Mouse (Mus musculus) embryo, embryonic 10.5 days (tissue): ENCODE data around the gene Gas6.

ENCODE experiments used
- DNase-seq: peaks from one replicate; pipeline ENCODE4 v3.0.0-alpha.2; 2015; ENCODE audit warnings: low spot score

Gene Gas6

GRCm38 (mm10) chr8:13493858-13494631 is at the start of gene Gas6:
Gene Gas6, minus strand, starts transcription at chr8:13494490.
- peak; percentile 69 for DNase-seq

GRCm38 (mm10) chr8:13541526-13541925 is 47.2 kb upstream of the Gas6 start:
- no peak for DNase-seq

GRCm38 (mm10) chr8:13540122-13540521 is 45.8 kb upstream of the Gas6 start:
- no peak for DNase-seq

- no peak for DNase-seq
Measured at GRCm38 (mm10) chr8:13538821-13539220, 44.5 kb upstream of the Gas6 start.

DNA sequence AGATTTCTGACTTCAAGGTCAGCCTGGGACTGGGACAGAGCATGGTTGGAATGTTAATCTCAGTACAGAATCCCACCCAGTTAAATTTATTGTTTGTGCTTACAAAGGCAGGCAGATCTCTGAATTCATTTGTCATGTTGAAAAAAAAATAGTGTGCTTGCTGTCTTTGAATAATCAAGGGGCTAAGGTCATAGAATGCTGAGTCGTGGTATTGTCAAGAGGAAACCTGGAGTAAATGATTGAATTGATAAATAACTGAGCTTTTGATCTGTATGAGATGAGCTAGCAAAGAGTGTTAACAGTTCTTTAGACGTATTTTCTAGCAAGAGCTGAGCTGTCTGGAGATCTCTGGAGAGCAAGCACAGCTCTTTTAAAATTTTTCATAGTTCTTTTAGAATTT is 42.8 kb upstream of the Gas6 start:
- no peak for DNase-seq

GRCm38 (mm10) chr8:13533123-13533522 is 38.8 kb upstream of the Gas6 start:
- DNase-seq, result no peak

GRCm38 (mm10) chr8:13531602-13532171 is 37.4 kb upstream of the Gas6 start:
- no peak for DNase-seq

- DNase-seq, result no peak
Measured at GRCm38 (mm10) chr8:13530941-13531340, 36.7 kb upstream of the Gas6 start.

GRCm38 (mm10) chr8:13530401-13530800 is 36.1 kb upstream of the Gas6 start:
- DNase-seq, result no peak

GRCm38 (mm10) chr8:13529891-13530316 is 35.6 kb upstream of the Gas6 start:
- DNase-seq, result no peak

DNA sequence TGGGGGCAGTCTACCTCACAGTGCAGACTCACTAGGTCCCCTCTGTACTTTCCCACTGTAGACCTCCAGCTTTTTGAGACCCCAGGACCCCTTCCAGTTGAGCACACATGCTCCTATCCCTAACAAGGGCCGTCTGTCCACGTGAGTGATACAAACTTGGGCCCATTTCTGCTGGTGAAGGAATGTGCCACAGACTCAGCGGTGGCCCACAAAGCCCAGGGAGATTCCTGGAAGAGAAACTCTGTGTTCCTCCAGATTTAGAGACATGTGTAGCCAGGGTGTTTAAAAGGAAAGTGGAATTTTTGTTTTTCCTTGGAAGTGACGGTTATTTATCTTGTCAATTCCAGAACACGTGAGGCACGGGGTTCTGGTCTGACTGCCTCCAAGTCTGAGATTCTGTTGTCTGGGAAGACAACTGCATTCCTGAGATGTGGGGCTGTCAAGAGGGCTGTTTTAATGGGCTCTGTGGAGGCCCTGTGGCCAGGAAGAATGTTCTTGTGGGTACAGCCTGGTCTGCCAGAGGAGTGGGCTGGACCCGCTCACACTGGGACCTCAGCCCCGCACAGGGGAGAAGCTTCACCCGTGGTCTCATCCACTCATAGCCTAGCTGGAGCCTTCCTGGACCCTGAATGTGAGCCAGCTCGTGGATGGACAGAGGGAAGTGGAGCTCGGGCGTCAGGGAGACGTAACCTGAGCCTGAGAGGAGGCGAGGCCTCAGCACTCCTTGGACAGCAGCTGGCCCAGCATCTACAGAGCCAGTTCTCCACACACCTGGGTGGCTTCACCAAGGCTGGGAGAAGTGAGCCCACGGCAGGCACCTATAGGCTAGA is 34.9 kb upstream of the Gas6 start:
- DNase-seq, result no peak

GRCm38 (mm10) chr8:13521392-13521791 is 27.1 kb upstream of the Gas6 start:
- no peak for DNase-seq

- DNase-seq, result no peak
Measured at GRCm38 (mm10) chr8:13520349-13520748, 26.1 kb upstream of the Gas6 start.

- DNase-seq, result no peak
Measured at GRCm38 (mm10) chr8:13519503-13519902, 25.2 kb upstream of the Gas6 start.

DNA sequence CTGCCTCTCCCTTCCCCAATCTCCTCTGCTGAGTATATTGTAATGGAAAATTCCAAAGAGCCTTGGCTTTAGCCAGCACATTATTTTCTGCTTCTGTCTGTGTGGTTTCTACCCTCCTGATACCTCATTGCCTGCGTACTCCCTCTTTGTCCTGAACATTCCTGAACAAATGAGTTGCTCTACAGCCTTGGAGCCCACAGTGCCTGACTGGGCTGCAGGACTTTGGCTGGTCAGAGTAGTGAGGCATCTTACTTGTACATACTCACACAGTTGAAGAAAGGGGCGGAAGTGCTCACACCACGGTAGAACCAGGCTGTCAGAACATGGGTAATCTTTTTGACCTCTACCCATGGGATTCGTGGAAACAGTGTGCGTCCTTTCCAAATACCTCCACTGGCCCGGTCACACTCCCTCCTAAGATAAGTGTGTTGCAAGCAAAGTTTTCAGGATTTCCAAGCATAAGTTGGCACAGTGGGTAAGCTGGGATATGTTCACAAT is 23.0 kb upstream of the Gas6 start:
- DNase-seq, result no peak

DNA sequence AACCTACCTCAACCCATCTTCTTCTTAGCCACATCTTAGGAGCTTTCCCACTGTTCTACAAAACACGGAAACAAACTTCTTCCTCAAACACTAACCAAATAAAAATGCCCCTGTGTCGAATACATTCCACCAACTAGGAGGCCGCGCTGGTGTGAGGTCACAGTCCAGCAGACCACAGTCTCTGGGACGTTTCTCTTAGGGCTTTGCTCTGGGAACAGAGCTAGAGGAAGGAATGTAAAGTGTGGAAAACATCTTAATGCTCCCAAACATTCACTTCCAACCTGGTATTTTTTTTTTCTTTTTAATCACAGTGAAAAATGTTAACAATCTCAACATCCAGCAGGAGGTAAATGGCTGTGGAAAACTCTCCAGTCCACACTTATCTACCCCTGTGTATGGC is 22.4 kb upstream of the Gas6 start:
- DNase-seq, result no peak

DNA sequence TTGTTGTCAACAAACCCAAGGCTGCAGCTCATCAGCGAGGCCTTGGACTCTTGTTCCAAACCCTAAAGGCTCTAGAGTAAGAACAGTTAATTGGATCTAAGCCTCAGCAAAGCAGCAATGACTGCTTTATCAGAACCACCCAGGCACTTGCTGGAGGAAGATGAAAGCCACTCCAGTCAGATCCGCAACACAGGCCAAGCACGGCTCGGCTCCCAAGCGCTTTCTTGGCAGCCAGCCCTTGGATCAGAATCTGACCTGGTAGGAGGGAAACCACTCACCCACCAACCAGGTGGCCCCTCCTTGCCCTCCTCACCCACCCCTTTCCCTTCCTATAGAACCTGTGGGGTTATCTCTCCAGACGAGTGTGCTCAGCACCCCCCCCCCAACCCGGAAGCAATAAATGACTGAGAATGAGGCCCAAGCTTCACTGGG is 21.7 kb upstream of the Gas6 start:
- no peak for DNase-seq

GRCm38 (mm10) chr8:13513556-13514370 is 19.5 kb upstream of the Gas6 start:
- no peak for DNase-seq

GRCm38 (mm10) chr8:13512677-13513076 is 18.4 kb upstream of the Gas6 start:
- no peak for DNase-seq

DNA sequence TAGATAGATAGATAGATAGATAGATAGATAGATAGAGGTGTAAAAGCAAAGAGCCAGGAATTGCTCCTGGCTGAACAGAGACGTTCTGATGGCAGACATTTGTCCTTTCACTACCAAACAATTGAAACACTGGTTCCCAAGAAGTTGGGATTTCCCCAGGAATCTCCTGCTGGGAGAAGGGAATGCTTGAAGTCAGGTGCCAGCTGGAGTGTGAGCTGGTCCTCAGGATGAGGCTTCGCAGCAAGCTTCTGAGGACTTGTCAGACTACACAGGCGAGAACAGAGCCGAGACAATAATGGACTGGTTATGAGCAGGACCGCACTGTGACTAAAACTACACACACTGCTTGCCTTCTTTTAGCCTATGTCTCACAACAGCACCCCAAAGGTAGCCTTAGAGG is 17.7 kb upstream of the Gas6 start:
- no peak for DNase-seq

GRCm38 (mm10) chr8:13507284-13507937 is 13.1 kb upstream of the Gas6 start:
- DNase-seq, result no peak
